Mouse (Mus musculus): Measurements from ENCODE around the gene Islr. TPM values are rescaled to one million over a fixed set of nuclear protein-coding genes. Genes with fewer than 3 reads are reported as not detected.

The Islr gene
- total and polyA plus RNA-seq, 2 experiments from 2014 or later: 32.5 to 68.8 TPM

DNA sequence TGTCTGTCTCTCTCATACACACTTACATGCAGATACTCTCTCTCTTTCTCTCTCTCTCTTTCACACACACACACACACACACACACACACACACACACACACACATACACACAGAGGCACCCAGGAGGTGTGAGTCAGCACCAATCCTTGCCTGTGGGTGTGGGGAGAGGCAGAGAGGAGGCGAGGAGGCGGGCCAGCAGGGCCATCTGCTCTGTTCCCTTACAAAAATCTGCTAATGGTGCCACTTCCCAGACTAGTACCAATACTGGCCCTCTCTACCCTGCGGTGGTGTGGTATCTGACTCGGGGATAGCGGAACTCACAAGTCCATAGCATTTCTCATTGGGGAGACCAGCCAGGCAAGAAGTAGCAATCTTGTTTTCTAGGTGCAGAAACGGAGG lies 92.7 kb downstream of the Islr start:
- ATAC-seq (ENCODE audit: low FRiP score) (no peak), DNase-seq (ENCODE audit: low spot score) (peak; percentile 66)
- Histone ChIP-seq H3K9me3 (ENCODE audit: low read length) (no peaks in the 10 kb centered on the region), H3K36me3 (ENCODE audit: insufficient read depth, low read length) (no peaks in the 10 kb centered on the region), H3K4me2 (ENCODE audit: low read depth, low read length, poor library complexity, severe bottlenecking) (no peak overlapping the region), H3K4me1 (ENCODE audit: insufficient read depth, low read length) (peaks cover 20% of the 10 kb centered on the region), H3K27me3 (ENCODE audit: insufficient read depth, low read length) (no peaks in the 10 kb centered on the region), H3K9ac (replicated peaks; ENCODE audit: low read length, poor library complexity, severe bottlenecking) (no peak overlapping the region), H3K27ac (ENCODE audit: low read depth, low read length) (no peak overlapping the region), H3K4me3 (ENCODE audit: low read depth, low read length) (no peak overlapping the region)
- no peak for TF ChIP-seq CTCF (IDR thresholded peaks at IDR 0.05)
- WGBS: 57% methylated on average over 6 of the region's 6 CpGs

DNA sequence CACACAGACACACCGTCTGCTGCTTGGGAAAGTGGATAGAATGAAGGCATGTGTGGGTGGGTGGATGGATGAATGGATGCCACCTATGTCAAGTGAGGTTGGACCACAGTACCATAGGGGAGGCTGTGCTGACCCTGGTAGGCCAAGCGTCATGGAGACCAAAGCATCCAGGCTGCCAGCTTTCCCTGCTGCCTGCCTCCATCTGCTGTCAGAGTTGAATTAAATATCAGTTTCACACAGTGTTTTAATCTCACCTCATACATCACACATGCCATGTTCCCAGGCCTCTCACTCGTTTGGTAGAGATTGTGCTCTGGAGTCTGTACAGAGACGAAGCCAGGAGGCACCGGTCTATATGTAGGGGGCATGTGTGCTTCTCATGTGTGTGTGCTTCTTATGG lies 93.3 kb downstream of the Islr start:
- H3K4me3 ChIP-seq (ENCODE audit: low read depth, low read length): no peak overlapping the region
- no peaks in the 10 kb centered on the region for H3K36me3 ChIP-seq (ENCODE audit: insufficient read depth, low read length)
- H3K27me3 ChIP-seq (ENCODE audit: insufficient read depth, low read length): no peaks in the 10 kb centered on the region
- no peaks in the 10 kb centered on the region for H3K9me3 ChIP-seq (ENCODE audit: low read length)
- TF ChIP-seq CTCF (IDR thresholded peaks at IDR 0.05): no peak
- WGBS: 56% methylated on average over 5 of the region's 5 CpGs
- H3K4me1 ChIP-seq (ENCODE audit: insufficient read depth, low read length): peaks cover 20% of the 10 kb centered on the region
- DNase-seq (ENCODE audit: low spot score) (no peak), ATAC-seq (ENCODE audit: low FRiP score) (no peak)
- H3K4me2 ChIP-seq (ENCODE audit: low read depth, low read length, poor library complexity, severe bottlenecking): no peak overlapping the region
- H3K9ac ChIP-seq (replicated peaks; ENCODE audit: low read length, poor library complexity, severe bottlenecking): no peak overlapping the region
- no peak overlapping the region for H3K27ac ChIP-seq (ENCODE audit: low read depth, low read length)

DNA sequence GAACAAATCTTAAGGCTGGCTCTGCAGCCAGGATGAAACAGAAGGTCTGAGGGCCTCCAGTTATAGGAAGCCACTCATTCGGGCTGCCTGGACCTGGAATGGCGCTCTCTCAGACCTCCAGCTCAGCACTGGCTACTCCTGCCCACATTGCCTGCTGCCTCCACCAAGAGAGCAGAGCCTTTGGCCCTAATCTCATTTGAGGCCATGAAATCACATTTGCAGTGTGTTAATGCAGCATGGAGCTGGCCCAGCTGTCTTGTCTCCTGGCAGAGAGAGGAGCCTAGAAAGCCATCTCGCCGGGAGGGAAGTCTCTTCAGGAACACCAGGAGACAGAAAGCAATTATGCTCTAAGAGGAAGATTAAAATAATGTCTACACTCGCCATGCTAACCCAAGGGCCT lies 96.6 kb downstream of the Islr start:
- WGBS: 27% methylated on average over 5 of the region's 5 CpGs
- no peaks in the 10 kb centered on the region for H3K27me3 ChIP-seq (ENCODE audit: insufficient read depth, low read length)
- no peaks in the 10 kb centered on the region for H3K9me3 ChIP-seq (ENCODE audit: low read length)
- no peak for ATAC-seq (ENCODE audit: low FRiP score)
- TF ChIP-seq CTCF (IDR thresholded peaks at IDR 0.05): no peak
- no peak overlapping the region for H3K9ac ChIP-seq (replicated peaks; ENCODE audit: low read length, poor library complexity, severe bottlenecking)
- no peaks in the 10 kb centered on the region for H3K36me3 ChIP-seq (ENCODE audit: insufficient read depth, low read length)
- peaks cover 6% of the 10 kb centered on the region; the same call in 1 of the 2 replicates for H3K4me1 ChIP-seq (ENCODE audit: insufficient read depth, low read length)
- no peak overlapping the region for H3K4me2 ChIP-seq (ENCODE audit: low read depth, low read length, poor library complexity, severe bottlenecking)
- peak; percentile 70 for DNase-seq (ENCODE audit: low spot score)
- no peak overlapping the region for H3K4me3 ChIP-seq (ENCODE audit: low read depth, low read length)
- H3K27ac ChIP-seq (ENCODE audit: low read depth, low read length): 0 out of 2 replicates have a peak overlapping the region, but pooled peaks have one; percentile 6

Small RNA genes within 50 kb of the gene (microRNA-seq; reads per million reads assigned to microRNA genes)
- not detected for gene Mir6385 (ENCODE audit: borderline number of aligned reads)

Other genes starting within 250 kb of the Islr start
- gene Cyp11a1, start 197.9 kb downstream of the Islr start, total RNA-seq (2014; rRNA removed): 0.22 and 1.3 TPM in 2 replicates
- 1.3 and 1.5 TPM in 2 replicates for gene Cyp11a1, start 197.9 kb downstream of the Islr start, polyA plus RNA-seq (2015; fragmentation: Nextera tagmentation; extraction: Ambion mirVana)
- 19.6 and 20.8 TPM in 2 replicates for gene Stra6, start 140.5 kb downstream of the Islr start, total RNA-seq (2014; rRNA removed)
- 8.8 and 9.2 TPM in 2 replicates for gene Stra6, start 140.5 kb downstream of the Islr start, polyA plus RNA-seq (2015; fragmentation: Nextera tagmentation; extraction: Ambion mirVana)
- gene Ccdc33, start 85.5 kb downstream of the Islr start, total RNA-seq (2014; rRNA removed): 0.24 and 0.27 TPM in 2 replicates
- gene Ccdc33, start 85.5 kb downstream of the Islr start, polyA plus RNA-seq (2015; fragmentation: Nextera tagmentation; extraction: Ambion mirVana): 1.1 and 1.4 TPM in 2 replicates
- gene Islr2, start within 50 bp of the Islr start, total RNA-seq (2014; rRNA removed): 233 and 267 TPM in 2 replicates
- 16.7 and 18.1 TPM in 2 replicates for gene Islr2, start within 50 bp of the Islr start, polyA plus RNA-seq (2015; fragmentation: Nextera tagmentation; extraction: Ambion mirVana)
- 5.6 and 9.0 TPM in 2 replicates for gene Pml, start 45.5 kb upstream of the Islr start, total RNA-seq (2014; rRNA removed)
- gene Pml, start 45.5 kb upstream of the Islr start, polyA plus RNA-seq (2015; fragmentation: Nextera tagmentation; extraction: Ambion mirVana): 2.9 and 3.2 TPM in 2 replicates
- 159 and 170 TPM in 2 replicates for gene Stoml1, start 48.9 kb upstream of the Islr start, total RNA-seq (2014; rRNA removed)
- gene Stoml1, start 48.9 kb upstream of the Islr start, polyA plus RNA-seq (2015; fragmentation: Nextera tagmentation; extraction: Ambion mirVana): 161 and 172 TPM in 2 replicates
- 5.9 and 10.6 TPM in 2 replicates for gene Loxl1, start 108.9 kb upstream of the Islr start, total RNA-seq (2014; rRNA removed)
- gene Loxl1, start 108.9 kb upstream of the Islr start, polyA plus RNA-seq (2015; fragmentation: Nextera tagmentation; extraction: Ambion mirVana): 6.6 and 7.0 TPM in 2 replicates
- gene Tbc1d21, start 166.1 kb upstream of the Islr start, total RNA-seq (2014; rRNA removed): not detected in 2 replicates
- not detected in 2 replicates for gene Tbc1d21, start 166.1 kb upstream of the Islr start, polyA plus RNA-seq (2015; fragmentation: Nextera tagmentation; extraction: Ambion mirVana)